Mouse (Mus musculus) G1E (cell line): ENCODE results near the gene Slc22a28. TPM values are rescaled to one million over a fixed set of nuclear protein-coding genes. Genes with fewer than 3 reads are reported as not detected.
"Not testable (repeated sequence)": the region's sequence is repeated elsewhere in the genome, so short reads cannot be mapped to it uniquely, and the experiment has no call there.

Source experiments
- ATAC-seq: 2 replicates; pipeline ENCODE4 v1.8.0; 2016; ENCODE audit warnings: mild to moderate bottlenecking; ENCODE audit not compliant: insufficient number of reproducible peaks, poor library complexity, low FRiP score, severe bottlenecking; ENCODE audit errors: extremely low read depth
- DNase-seq: peaks from one replicate; pipeline ENCODE4 v3.0.0; 2012; ENCODE audit warnings: low spot score
- H3K27me3 ChIP-seq: 2 replicates; pipeline ENCODE4 v1.6.1; 2012; ENCODE audit warnings: mild to moderate bottlenecking, low read length, inconsistent platforms; ENCODE audit not compliant: insufficient read depth
- H3K36me3 ChIP-seq: replicated peaks from 2 replicates; pipeline ENCODE3; 2012; ENCODE audit warnings: mild to moderate bottlenecking, inconsistent platforms
- H3K4me1 ChIP-seq: 2 replicates; pipeline ENCODE4 v1.6.1; 2012; ENCODE audit warnings: low read depth, low read length, inconsistent platforms, mixed read lengths; ENCODE audit not compliant: insufficient read depth
- H3K4me3 ChIP-seq: 2 replicates; pipeline ENCODE4 v1.5.1; 2012; ENCODE audit warnings: low read depth, mild to moderate bottlenecking, inconsistent platforms, low read length, moderate library complexity, mixed read lengths
- H3K9me3 ChIP-seq: replicated peaks from 2 replicates; pipeline ENCODE4 v1.6.1; 2012; ENCODE audit warnings: inconsistent platforms
- CTCF ChIP-seq: IDR thresholded peaks from 2 replicates; pipeline ENCODE4 v1.5.1; 2012; ENCODE audit warnings: low read depth, low read length, inconsistent platforms, mixed read lengths
- GATA1 ChIP-seq: IDR thresholded peaks from 2 replicates; pipeline ENCODE4 v1.6.1; 2012; ENCODE audit warnings: borderline replicate concordance, low read length, inconsistent platforms, mixed read lengths
- GATA2 ChIP-seq: IDR thresholded peaks from 2 replicates; pipeline ENCODE4 v1.6.1; 2012; ENCODE audit warnings: low read depth, low read length, inconsistent platforms, borderline replicate concordance
- POLR2AphosphoS5 ChIP-seq: IDR thresholded peaks from 2 replicates; pipeline ENCODE4 v1.6.1; 2012; ENCODE audit warnings: low read depth, low read length, inconsistent platforms; ENCODE audit not compliant: insufficient replicate concordance
- TAL1 ChIP-seq: conservative IDR thresholded peaks from 2 replicates; pipeline ENCODE4 v1.6.1; 2012; ENCODE audit warnings: low read depth, low read length, inconsistent platforms, mixed read lengths
- polyA plus RNA-seq: library from polyadenylated mRNA; stranded (reverse); fragments of >175 nt; gene quantifications from 2 replicates; pipeline ENCODE4 v1.2.3, GENCODE M21; 2012
- total RNA-seq, 2 experiments: library from RNA; stranded (forward) in 1 of 2; stranded (reverse) in 1 of 2; fragments of 200-1000 nt in 1 of 2; fragments of >200 nt in 1 of 2; fragmentation: Nextera tagmentation in 1 of 2; gene quantifications; 2 replicates each; pipeline ENCODE4 v1.2.3; 2014 to 2017

Gene Slc22a28
- total RNA-seq (2014; fragmentation: Nextera tagmentation) (not detected in 2 replicates), total RNA-seq (2017) (not detected in 2 replicates), polyA plus RNA-seq (not detected in 2 replicates)

- H3K4me3 ChIP-seq, H3K9me3 ChIP-seq, H3K4me1 ChIP-seq, H3K36me3 ChIP-seq, ATAC-seq, H3K27me3 ChIP-seq, DNase-seq: not testable (repeated sequence)
Observed at GRCm38 (mm10) chr19:8131881-8132280, at the start of gene Slc22a28. Gene Slc22a28, minus strand, starts transcription at chr19:8131982.

GRCm38 (mm10) chr19:8148787-8149523 lies 17.2 kb upstream of the Slc22a28 start:
- Histone ChIP-seq H3K4me3 (no peak overlapping the region), H3K36me3 (no peaks in the 10 kb centered on the region), H3K27me3 (no peaks in the 10 kb centered on the region), H3K9me3 (no peaks in the 10 kb centered on the region), H3K4me1 (no peaks in the 10 kb centered on the region)
- no peak for ATAC-seq
- DNase-seq: no peak
- no peak for TF ChIP-seq GATA2
- no peak for TF ChIP-seq POLR2AphosphoS5
- TF ChIP-seq CTCF: no peak
- TF ChIP-seq TAL1: no peak
- TF ChIP-seq GATA1: no peak

- H3K27me3 ChIP-seq, DNase-seq, H3K9me3 ChIP-seq, H3K36me3 ChIP-seq, H3K4me3 ChIP-seq, ATAC-seq, H3K4me1 ChIP-seq: not testable (repeated sequence)
Observed at GRCm38 (mm10) chr19:8142716-8143115, 10.9 kb upstream of the Slc22a28 start.

- H3K36me3 ChIP-seq, DNase-seq, H3K4me3 ChIP-seq, H3K4me1 ChIP-seq, H3K9me3 ChIP-seq, H3K27me3 ChIP-seq, ATAC-seq: not testable (repeated sequence)
Observed at GRCm38 (mm10) chr19:8134127-8134841, 2.5 kb upstream of the Slc22a28 start.

- no peaks in the 10 kb centered on the region for H3K27me3 ChIP-seq
- no peak for TF ChIP-seq CTCF
- no peak for TF ChIP-seq GATA1
- no peak for TF ChIP-seq POLR2AphosphoS5
- no peak for TF ChIP-seq TAL1
- TF ChIP-seq GATA2: no peak
- no peak for DNase-seq
- H3K9me3 ChIP-seq: 0 out of 2 replicates have a peak, but pooled peaks cover 2% of the 10 kb centered on the region
- H3K4me3 ChIP-seq: no peak overlapping the region
- no peaks in the 10 kb centered on the region for H3K4me1 ChIP-seq
- peak; percentile 15; the same call in 1 of the 2 replicates for ATAC-seq
- no peaks in the 10 kb centered on the region for H3K36me3 ChIP-seq
Observed at GRCm38 (mm10) chr19:8019904-8020349, 111.9 kb downstream of the Slc22a28 start.

- not testable (repeated sequence) for H3K4me3 ChIP-seq, H3K36me3 ChIP-seq, H3K27me3 ChIP-seq, H3K4me1 ChIP-seq, DNase-seq, ATAC-seq, H3K9me3 ChIP-seq
Observed at GRCm38 (mm10) chr19:8019329-8019851, 112.4 kb downstream of the Slc22a28 start.

GRCm38 (mm10) chr19:8018535-8018934 lies 113.2 kb downstream of the Slc22a28 start:
- not testable (repeated sequence) for H3K4me1 ChIP-seq, H3K4me3 ChIP-seq, H3K36me3 ChIP-seq, ATAC-seq, H3K9me3 ChIP-seq, H3K27me3 ChIP-seq, DNase-seq

Other genes starting within 250 kb of the Slc22a28 start
- not detected in 2 replicates for gene Slc22a27, start 166.0 kb downstream of the Slc22a28 start, total RNA-seq (2014; fragmentation: Nextera tagmentation)
- not detected in 2 replicates for gene Slc22a27, start 166.0 kb downstream of the Slc22a28 start, total RNA-seq (2017)
- gene Slc22a27, start 166.0 kb downstream of the Slc22a28 start, polyA plus RNA-seq: not detected in 2 replicates
- not detected in 2 replicates for gene Slc22a29, start 86.9 kb upstream of the Slc22a28 start, total RNA-seq (2014; fragmentation: Nextera tagmentation)
- gene Slc22a29, start 86.9 kb upstream of the Slc22a28 start, total RNA-seq (2017): 0.17 TPM in 1 of 2 replicates, not detected in the other
- gene Slc22a29, start 86.9 kb upstream of the Slc22a28 start, polyA plus RNA-seq: not detected in 2 replicates